Mouse (Mus musculus) adipocyte (in vitro differentiated cells): ENCODE data around the gene Phf14.
"Not testable (repeated sequence)": the region's sequence is repeated elsewhere in the genome, so short reads cannot be mapped to it uniquely, and the experiment has no call there.

Experiments used
- DNase-seq: peaks from one replicate; pipeline ENCODE4 v3.0.0-alpha.2; 2016; ENCODE audit warnings: low spot score

The Phf14 gene

GRCm38 (mm10) chr6:12089439-12089992, 181.9 kb downstream of the Phf14 start:
- DNase-seq, result no peak

- DNase-seq, result no peak
These were observed 188.1 kb downstream of the Phf14 start for GRCm38 (mm10) chr6:12095716-12096115.

GRCm38 (mm10) chr6:12097125-12097524, 189.5 kb downstream of the Phf14 start:
- no peak for DNase-seq

GRCm38 (mm10) chr6:12105144-12105543, 197.5 kb downstream of the Phf14 start:
- no peak for DNase-seq

GRCm38 (mm10) chr6:12107326-12107725, 199.7 kb downstream of the Phf14 start:
- no peak for DNase-seq

- no peak for DNase-seq
These were observed 200.2 kb downstream of the Phf14 start for GRCm38 (mm10) chr6:12107786-12108185.

GRCm38 (mm10) chr6:12116926-12117818, 209.6 kb downstream of the Phf14 start:
- DNase-seq, result no peak

- DNase-seq, result no peak
These were observed 210.4 kb downstream of the Phf14 start for GRCm38 (mm10) chr6:12117819-12118570.

GRCm38 (mm10) chr6:12122759-12123158, 215.2 kb downstream of the Phf14 start:
- no peak for DNase-seq

GRCm38 (mm10) chr6:12125031-12125803, 217.6 kb downstream of the Phf14 start:
- peak; percentile 77 for DNase-seq

GRCm38 (mm10) chr6:12126601-12127000, 219.0 kb downstream of the Phf14 start:
- not testable (repeated sequence) for DNase-seq

- no peak for DNase-seq
These were observed 219.7 kb downstream of the Phf14 start for GRCm38 (mm10) chr6:12127287-12127686.
